Mouse (Mus musculus) limb, embryonic 13.5 days (tissue): Measurements from ENCODE around the gene Fam78a. TPM values are rescaled to one million over a fixed set of nuclear protein-coding genes. Genes with fewer than 3 reads are reported as not detected.

Source experiments
- ATAC-seq: fragments of 200-750 bp; cut with Nextera tagmentation; 2 replicates; pipeline ENCODE4 v1.8.0; 2017; ENCODE audit warnings: low read depth, moderate number of reproducible peaks, moderate TSS enrichment; ENCODE audit not compliant: low FRiP score
- H3K27ac ChIP-seq: fragments of 300-500 bp; sonication (generic); 2 replicates; pipeline ENCODE4 v1.5.1; 2015; ENCODE audit warnings: inconsistent platforms, mild to moderate bottlenecking, moderate library complexity
- H3K27me3 ChIP-seq: fragments of 300-500 bp; sonication (generic); 2 replicates; pipeline ENCODE4 v1.6.1; 2015; ENCODE audit warnings: mild to moderate bottlenecking, inconsistent platforms
- H3K36me3 ChIP-seq: fragments of 300-500 bp; sonication (generic); 2 replicates; pipeline ENCODE4 v1.6.1; 2015; ENCODE audit warnings: inconsistent platforms, mild to moderate bottlenecking, moderate library complexity
- H3K4me1 ChIP-seq: fragments of 300-500 bp; sonication (generic); 2 replicates; pipeline ENCODE4 v1.6.1; 2015; ENCODE audit warnings: inconsistent platforms
- H3K4me2 ChIP-seq: fragments of 300-500 bp; sonication (generic); replicated peaks from 2 replicates; pipeline ENCODE4 v1.6.1; 2015; ENCODE audit warnings: inconsistent platforms, mild to moderate bottlenecking, moderate library complexity
- H3K4me3 ChIP-seq: fragments of 300-500 bp; sonication (generic); 2 replicates; pipeline ENCODE4 v1.5.1; 2015; ENCODE audit warnings: moderate library complexity, mild to moderate bottlenecking, inconsistent platforms
- H3K9ac ChIP-seq: fragments of 300-500 bp; sonication (generic); 2 replicates; pipeline ENCODE4 v1.6.1; 2015; ENCODE audit warnings: mild to moderate bottlenecking, inconsistent platforms
- H3K9me3 ChIP-seq: fragments of 300-500 bp; sonication (generic); 2 replicates; pipeline ENCODE4 v1.6.1; 2016; ENCODE audit warnings: inconsistent platforms
- WGBS: fragments of 180-500 bp; shearing (Covaris S2); methylation state at CpG from one replicate; pipeline ENCODE4 v1.1.7; 2015; 5-methylcytosine and 5-hydroxymethylcytosine counted together
- polyA plus RNA-seq: library from polyadenylated mRNA; unstranded; fragments of >200 nt; fragmentation: Nextera tagmentation; extraction: Ambion mirVana; gene quantifications from 2 replicates; pipeline ENCODE4 v1.2.1, GENCODE M21; 2015

The Fam78a gene
- 4.5 and 5.4 TPM in 2 replicates for polyA plus RNA-seq

DNA sequence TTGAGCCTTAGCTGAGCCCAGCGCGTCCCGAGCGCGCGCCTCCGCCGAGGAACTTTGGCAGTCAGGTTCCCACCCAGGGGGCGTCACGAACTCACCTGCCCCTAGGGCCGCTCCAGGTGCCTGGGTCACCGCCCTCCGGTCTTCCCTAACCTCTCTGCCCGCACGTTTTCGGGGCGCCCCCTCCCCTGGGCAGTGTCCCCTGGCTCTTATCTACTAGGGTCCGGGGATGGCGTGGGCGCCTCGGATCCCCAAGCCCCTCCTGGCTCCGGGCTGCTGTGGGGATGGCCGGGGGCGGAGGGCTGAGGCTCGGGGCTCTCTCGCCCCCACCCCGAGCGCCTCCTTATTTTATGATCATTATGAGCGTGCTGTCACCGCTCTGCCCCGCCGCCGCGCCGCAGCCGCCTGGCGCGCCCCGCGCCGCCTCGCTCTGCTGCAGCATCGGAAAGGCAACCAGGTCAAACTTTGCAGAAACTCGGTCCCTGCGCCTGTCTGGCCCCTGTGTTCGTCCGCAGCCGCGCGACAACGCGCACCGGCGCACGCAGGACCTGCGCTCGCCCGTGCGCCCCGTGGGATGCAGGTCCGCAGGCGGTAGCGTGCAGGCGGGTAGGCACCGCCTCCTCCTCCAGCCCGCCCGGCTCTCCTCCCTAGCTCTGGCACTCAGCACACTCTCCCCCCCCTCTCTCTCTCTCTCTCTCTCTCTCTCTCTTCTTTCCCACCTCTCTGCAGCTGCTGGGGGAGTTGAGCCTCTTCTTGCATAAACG is at the start of gene Fam78a:
Fam78a (minus strand) TSS at position 747 of the 761 bp plus-strand sequence.
- H3K9ac ChIP-seq: peak within 1 kb of the TSS; percentile 70
- peaks cover 33% of the 10 kb centered on the region for H3K4me1 ChIP-seq
- peaks cover 76% of the 10 kb centered on the region for H3K27me3 ChIP-seq
- no peaks in the 10 kb centered on the region for H3K36me3 ChIP-seq
- H3K9me3 ChIP-seq: no peaks in the 10 kb centered on the region
- under 1% methylated on average over 68 of the region's 68 CpGs for WGBS
- peak within 1 kb of the TSS; percentile 99 for H3K4me2 ChIP-seq
- H3K27ac ChIP-seq: no peak within 1 kb of the TSS
- ATAC-seq: peak; percentile 57; the same call in 1 of the 2 replicates
- peak within 1 kb of the TSS; percentile 68 for H3K4me3 ChIP-seq

GRCm38 (mm10) chr2:32134039-32134438 is 49.4 kb upstream of the Fam78a start:
- H3K27ac ChIP-seq: no peak overlapping the region
- peaks cover 13% of the 10 kb centered on the region for H3K4me1 ChIP-seq
- no peaks in the 10 kb centered on the region for H3K27me3 ChIP-seq
- H3K36me3 ChIP-seq: no peaks in the 10 kb centered on the region
- WGBS: 7% methylated on average over 2 of the region's 2 CpGs
- H3K9ac ChIP-seq: no peak overlapping the region
- no peaks in the 10 kb centered on the region for H3K9me3 ChIP-seq
- no peak overlapping the region for H3K4me3 ChIP-seq
- no peak for ATAC-seq
- H3K4me2 ChIP-seq: no peak overlapping the region

DNA sequence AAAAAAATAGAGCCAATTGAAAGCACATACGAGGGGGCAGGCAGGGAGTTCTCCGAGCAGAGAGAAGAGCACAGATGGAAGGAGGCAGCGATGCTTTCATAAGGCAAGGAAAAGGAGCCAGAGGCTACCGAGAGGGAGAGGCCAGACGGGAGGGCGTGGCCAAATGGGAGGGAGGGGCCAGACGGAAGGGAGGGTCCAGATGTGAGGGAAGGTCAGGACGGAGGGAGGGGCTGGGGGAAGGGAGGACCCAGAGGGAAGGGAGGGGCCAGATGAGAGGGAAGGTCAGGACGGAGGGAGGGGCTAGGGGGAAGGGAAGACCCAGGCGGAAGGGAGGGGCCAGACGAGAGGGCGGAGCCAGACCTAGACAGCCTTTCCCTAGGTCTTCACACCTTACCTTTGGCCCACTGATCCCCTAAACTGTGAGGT is 47.9 kb upstream of the Fam78a start:
- Histone ChIP-seq H3K4me2 (peak overlapping the region; percentile 15; the same call in 1 of the 2 replicates), H3K36me3 (no peaks in the 10 kb centered on the region), H3K4me3 (no peak overlapping the region), H3K27me3 (no peaks in the 10 kb centered on the region), H3K4me1 (peaks cover 10% of the 10 kb centered on the region), H3K9ac (no peak overlapping the region), H3K9me3 (no peaks in the 10 kb centered on the region), H3K27ac (no peak overlapping the region)
- WGBS: 7% methylated on average over 12 of the region's 12 CpGs
- no peak for ATAC-seq

- Histone ChIP-seq H3K9ac (no peak overlapping the region), H3K27me3 (no peaks in the 10 kb centered on the region), H3K27ac (no peak overlapping the region), H3K36me3 (no peaks in the 10 kb centered on the region), H3K4me3 (no peak overlapping the region), H3K9me3 (no peaks in the 10 kb centered on the region), H3K4me2 (0 out of 2 replicates have a peak overlapping the region, but pooled peaks have one; percentile 15), H3K4me1 (peaks cover 6% of the 10 kb centered on the region)
- WGBS: 65% methylated on average over 6 of the region's 6 CpGs
- ATAC-seq: no peak
Measured at GRCm38 (mm10) chr2:32131866-32132566, 47.4 kb upstream of the Fam78a start.

- no peak for ATAC-seq
- no peak overlapping the region for H3K9ac ChIP-seq
- no peaks in the 10 kb centered on the region for H3K9me3 ChIP-seq
Measured at GRCm38 (mm10) chr2:32131205-32131834, 46.7 kb upstream of the Fam78a start.

GRCm38 (mm10) chr2:32130435-32130834 is 45.8 kb upstream of the Fam78a start:
- no peak overlapping the region for H3K4me3 ChIP-seq
- no peak for ATAC-seq
- WGBS: 31% methylated on average over 6 of the region's 6 CpGs
- no peaks in the 10 kb centered on the region for H3K9me3 ChIP-seq
- no peaks in the 10 kb centered on the region for H3K36me3 ChIP-seq
- peaks cover 3% of the 10 kb centered on the region; the same call in 1 of the 2 replicates for H3K4me1 ChIP-seq
- H3K4me2 ChIP-seq: no peak overlapping the region
- H3K27ac ChIP-seq: no peak overlapping the region
- H3K27me3 ChIP-seq: no peaks in the 10 kb centered on the region
- H3K9ac ChIP-seq: no peak overlapping the region

More at GRCm38 (mm10) chr2:32131205-32131834, 46.7 kb upstream of the Fam78a start:
- Histone ChIP-seq H3K4me3 (no peak overlapping the region), H3K27me3 (no peaks in the 10 kb centered on the region), H3K4me2 (no peak overlapping the region), H3K27ac (no peak overlapping the region), H3K36me3 (no peaks in the 10 kb centered on the region), H3K4me1 (peaks cover 3% of the 10 kb centered on the region; the same call in 1 of the 2 replicates)
- WGBS: 79% methylated on average over 9 of the region's 9 CpGs

DNA sequence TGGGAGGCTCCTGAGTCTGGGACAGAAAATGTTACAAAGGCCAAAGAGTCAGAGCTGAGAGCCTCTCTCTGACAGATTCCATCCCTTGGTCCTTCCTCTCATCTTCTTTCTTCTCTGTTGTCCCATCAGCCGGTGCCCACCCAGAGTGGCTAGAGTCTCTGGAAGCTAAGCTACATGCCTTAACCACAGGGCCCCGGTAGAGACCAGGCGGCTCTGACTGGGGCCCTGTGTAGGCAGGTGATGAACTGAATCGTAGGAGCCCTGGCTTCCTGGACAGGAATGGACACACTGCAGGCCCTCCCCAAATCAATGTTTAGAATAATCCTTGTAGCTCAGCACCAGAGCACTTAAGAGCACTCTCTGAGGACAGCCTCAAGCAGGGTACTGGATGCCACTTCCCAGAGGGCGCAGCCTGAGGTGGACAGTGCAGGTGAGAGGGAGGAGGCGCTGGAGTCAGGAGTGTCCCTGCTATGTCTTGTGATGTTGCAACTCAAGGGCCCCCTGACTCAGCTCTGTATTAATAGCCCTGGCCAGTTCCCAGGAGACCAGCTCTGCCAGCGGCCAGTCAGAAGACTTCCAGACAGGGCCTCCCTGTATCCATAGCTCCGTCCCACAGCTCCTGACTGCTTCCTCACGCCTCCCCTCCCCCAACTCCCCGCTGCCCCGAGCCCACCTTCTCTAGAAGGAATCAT is 44.9 kb upstream of the Fam78a start:
- no peaks in the 10 kb centered on the region for H3K27me3 ChIP-seq
- H3K9ac ChIP-seq: no peak overlapping the region
- 50% methylated on average over 11 of the region's 11 CpGs for WGBS
- H3K27ac ChIP-seq: no peak overlapping the region
- H3K4me3 ChIP-seq: no peak overlapping the region
- ATAC-seq: no peak
- no peaks in the 10 kb centered on the region for H3K36me3 ChIP-seq
- no peaks in the 10 kb centered on the region for H3K9me3 ChIP-seq
- H3K4me2 ChIP-seq: no peak overlapping the region
- H3K4me1 ChIP-seq: peaks cover 3% of the 10 kb centered on the region; the same call in 1 of the 2 replicates

DNA sequence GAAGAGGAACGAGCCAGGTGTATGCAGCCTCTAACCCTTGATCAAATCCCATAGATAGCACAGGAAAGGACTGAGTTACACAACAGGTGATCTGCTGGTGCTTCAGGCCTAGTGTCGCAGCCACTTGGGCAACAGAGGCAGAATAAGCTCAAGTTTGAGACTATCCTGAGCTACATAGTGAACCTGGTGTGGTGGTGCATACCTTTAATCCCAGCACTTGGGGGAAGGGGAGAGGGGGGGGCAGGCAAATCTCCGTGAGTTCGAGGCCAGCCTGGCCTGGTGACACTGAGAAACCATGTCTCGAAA is 43.8 kb upstream of the Fam78a start:
- no peak for ATAC-seq
- H3K36me3 ChIP-seq: no peaks in the 10 kb centered on the region
- no peak overlapping the region for H3K4me2 ChIP-seq
- no peak overlapping the region for H3K4me3 ChIP-seq
- no peak overlapping the region for H3K27ac ChIP-seq
- peaks cover 3% of the 10 kb centered on the region; the same call in 1 of the 2 replicates for H3K4me1 ChIP-seq
- no peaks in the 10 kb centered on the region for H3K27me3 ChIP-seq
- 83% methylated on average over 5 of the region's 5 CpGs for WGBS
- no peaks in the 10 kb centered on the region for H3K9me3 ChIP-seq
- H3K9ac ChIP-seq: no peak overlapping the region

DNA sequence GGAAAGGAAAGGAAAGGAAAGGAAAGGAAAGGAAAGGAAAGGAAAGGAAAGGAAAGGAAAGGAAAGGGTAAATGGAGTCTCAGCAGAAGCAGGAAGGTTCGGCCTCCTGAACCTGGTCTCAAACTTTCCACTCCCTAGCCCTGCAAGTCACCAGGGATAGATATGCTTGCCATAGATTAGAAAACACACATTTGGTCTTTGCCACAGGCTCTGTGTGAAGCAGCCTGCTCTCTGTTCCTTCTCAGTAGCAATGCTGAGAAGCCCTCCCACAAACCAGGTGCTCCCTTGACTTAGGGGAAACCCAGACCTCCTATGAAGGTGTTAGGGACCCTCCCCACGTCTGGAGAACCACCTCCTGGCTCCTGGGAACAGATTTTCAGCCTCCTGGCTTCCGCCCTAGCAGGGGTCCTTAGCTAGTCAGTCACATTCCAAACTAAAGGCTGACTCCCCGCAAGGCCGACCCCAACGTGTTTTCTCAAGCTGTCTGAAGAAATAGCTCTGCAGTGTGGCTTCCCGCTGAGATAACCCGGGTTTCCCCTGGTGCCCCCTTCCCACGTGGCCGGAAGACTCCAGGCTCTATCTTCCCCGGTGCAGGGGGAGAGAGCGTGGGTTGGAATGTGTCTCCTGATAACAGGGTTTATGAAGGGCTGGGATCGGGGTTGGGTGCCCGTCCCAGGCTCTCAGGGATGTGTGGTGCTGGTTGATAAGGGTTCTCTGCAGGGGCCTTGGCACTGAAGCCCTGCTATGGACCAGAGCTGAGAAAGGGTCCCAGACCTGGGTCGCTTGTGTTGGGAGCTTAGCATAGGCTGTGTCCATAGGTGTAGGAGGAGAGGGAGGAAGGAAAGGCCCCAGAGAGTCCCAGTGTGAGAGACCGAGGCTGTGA is 43.2 kb upstream of the Fam78a start:
- H3K4me2 ChIP-seq: no peak overlapping the region

DNA sequence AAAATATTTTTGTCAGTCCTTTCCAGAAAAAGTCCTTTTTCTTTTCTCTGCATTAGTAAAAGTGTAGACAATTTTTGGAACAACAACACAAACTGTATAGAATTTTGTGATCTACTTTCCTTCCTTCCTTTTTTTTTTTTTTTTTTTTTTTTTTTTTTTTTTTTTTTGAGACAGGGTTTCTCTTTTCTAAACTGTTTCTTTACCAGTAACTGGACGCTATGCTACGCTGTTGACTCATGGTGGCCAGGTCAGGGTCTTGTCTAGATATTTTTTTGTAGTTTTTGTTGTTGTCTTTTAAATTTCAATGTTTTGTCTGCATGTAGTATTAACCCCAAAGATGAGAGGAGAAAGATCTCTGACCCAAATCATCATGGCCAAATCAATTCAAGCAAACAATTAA is 37.1 kb upstream of the Fam78a start:
- H3K4me1 ChIP-seq: 0 out of 2 replicates have a peak, but pooled peaks cover 4% of the 10 kb centered on the region
- H3K9ac ChIP-seq: no peak overlapping the region
- H3K27ac ChIP-seq: no peak overlapping the region
- no peaks in the 10 kb centered on the region for H3K27me3 ChIP-seq
- H3K4me3 ChIP-seq: no peak overlapping the region
- WGBS: 89% methylated on average over 2 of the region's 2 CpGs
- ATAC-seq: no peak
- no peaks in the 10 kb centered on the region for H3K36me3 ChIP-seq
- H3K4me2 ChIP-seq: no peak overlapping the region
- H3K9me3 ChIP-seq: no peaks in the 10 kb centered on the region

More for the DNA sequence above, 43.2 kb upstream of the Fam78a start:
- no peaks in the 10 kb centered on the region for H3K9me3 ChIP-seq
- H3K36me3 ChIP-seq: no peaks in the 10 kb centered on the region
- no peak overlapping the region for H3K27ac ChIP-seq
- WGBS: 27% methylated on average over 16 of the region's 16 CpGs
- H3K9ac ChIP-seq: 0 out of 2 replicates have a peak overlapping the region, but pooled peaks have one; percentile 25
- ATAC-seq: peak; percentile 59; the same call in 1 of the 2 replicates
- peaks cover 3% of the 10 kb centered on the region; the same call in 1 of the 2 replicates for H3K4me1 ChIP-seq
- no peak overlapping the region for H3K4me3 ChIP-seq
- H3K27me3 ChIP-seq: no peaks in the 10 kb centered on the region

GRCm38 (mm10) chr2:32121150-32121549 is 36.5 kb upstream of the Fam78a start:
- no peak overlapping the region for H3K4me2 ChIP-seq
- H3K27me3 ChIP-seq: no peaks in the 10 kb centered on the region
- WGBS: 56% methylated on average over 5 of the region's 5 CpGs
- H3K4me1 ChIP-seq: 0 out of 2 replicates have a peak, but pooled peaks cover 4% of the 10 kb centered on the region
- H3K9ac ChIP-seq: peak overlapping the region; percentile 39; the same call in 1 of the 2 replicates
- H3K9me3 ChIP-seq: no peaks in the 10 kb centered on the region
- no peak for ATAC-seq
- H3K27ac ChIP-seq: no peak overlapping the region
- no peak overlapping the region for H3K4me3 ChIP-seq
- no peaks in the 10 kb centered on the region for H3K36me3 ChIP-seq
